Mouse (Mus musculus) ES-E14 (cell line): Measurements from ENCODE around the gene Sucnr1. TPM values are rescaled to one million over a fixed set of nuclear protein-coding genes. Genes with fewer than 3 reads are reported as not detected.

ENCODE experiments used
- DNase-seq: peaks from one replicate; pipeline ENCODE4 v3.0.0-alpha.2; 2013; ENCODE audit warnings: low read depth, low spot score
- H3K27ac ChIP-seq: 2 replicates; pipeline ENCODE4 v1.5.1; 2012; ENCODE audit warnings: low read depth, mild to moderate bottlenecking, low read length, moderate library complexity, mixed read lengths; ENCODE audit not compliant: poor library complexity, insufficient read depth, severe bottlenecking
- H3K36me3 ChIP-seq: 2 replicates; pipeline ENCODE4 v1.6.1; 2012; ENCODE audit warnings: mild to moderate bottlenecking, low read length, moderate library complexity, mixed read lengths; ENCODE audit not compliant: control insufficient read depth, poor library complexity, insufficient read depth, severe bottlenecking
- H3K4me1 ChIP-seq, 2 experiments: fragments of 150-350 bp in 1 of 2; sonication (generic) in 1 of 2; 2 replicates each; pipeline ENCODE4 v1.6.1; 2012; ENCODE audit warnings: low read length in 2 of 2, mild to moderate bottlenecking in 1 of 2, mixed read lengths in 1 of 2; ENCODE audit not compliant: control insufficient read depth in 2 of 2, insufficient read depth in 2 of 2, poor library complexity in 1 of 2
- H3K4me3 ChIP-seq, 2 experiments: fragments of 150-350 bp in 1 of 2; sonication (generic) in 1 of 2; 2 replicates each; pipeline ENCODE4 v1.5.1; 2012; ENCODE audit warnings: low read length in 2 of 2, low read depth in 1 of 2, mild to moderate bottlenecking in 1 of 2, mixed read lengths in 1 of 2; ENCODE audit not compliant: insufficient read depth in 1 of 2, poor library complexity in 1 of 2, severe bottlenecking in 1 of 2
- H3K9ac ChIP-seq: 2 replicates; pipeline ENCODE4 v1.6.1; 2012; ENCODE audit warnings: low read depth, mild to moderate bottlenecking, low read length, mixed read lengths; ENCODE audit not compliant: poor library complexity, insufficient read depth, severe bottlenecking
- H3K9me3 ChIP-seq: fragments of 150-350 bp; sonication (generic); 2 replicates; pipeline ENCODE4 v1.6.1; 2012; ENCODE audit warnings: low read depth, mild to moderate bottlenecking, low read length; ENCODE audit not compliant: control insufficient read depth, insufficient read depth
- CHD2 ChIP-seq: IDR thresholded peaks from 2 replicates; pipeline ENCODE4 v1.6.1; 2014; ENCODE audit warnings: mild to moderate bottlenecking, low read depth, low read length, inconsistent platforms
- HCFC1 ChIP-seq: IDR thresholded peaks from 2 replicates; pipeline ENCODE4 v1.6.1; 2012; ENCODE audit warnings: low read length, inconsistent platforms, borderline replicate concordance; ENCODE audit not compliant: insufficient read depth
- MAFK ChIP-seq: IDR thresholded peaks from 2 replicates; pipeline ENCODE4 v1.6.1; 2014; ENCODE audit warnings: mild to moderate bottlenecking, low read depth, low read length, inconsistent platforms; ENCODE audit not compliant: insufficient read depth
- ZC3H11A ChIP-seq: IDR thresholded peaks from 2 replicates; pipeline ENCODE4 v1.6.1; 2012; ENCODE audit warnings: low read depth, mild to moderate bottlenecking, inconsistent platforms, low read length, borderline replicate concordance
- ZNF384 ChIP-seq: IDR thresholded peaks from 2 replicates; pipeline ENCODE4 v1.6.1; 2012; ENCODE audit warnings: low read depth, low read length, inconsistent platforms
- in situ Hi-C, 2 experiments: fragments of 600-800 bp; cut with MboI; formaldehyde crosslinking; loops; one replicate each; pipeline ENCODE4 v1.15.1; 2025; ENCODE audit warnings: low sequenced_read_pairs in 2 of 2, inconsistent platforms in 1 of 2; ENCODE audit not compliant: unreplicated experiment in 2 of 2
- total RNA-seq: library from RNA; depleted of rRNA; stranded (reverse); fragments of 300-350 nt; gene quantifications from 2 replicates; pipeline ENCODE4 v1.2.3, GENCODE M21; 2012

Gene Sucnr1
- total RNA-seq, 1 experiment, result not detected

GRCm38 (mm10) chr3:60082746-60083145, 1.1 kb downstream of the Sucnr1 start:
- H3K9me3 ChIP-seq, result no peaks in the 10 kb centered on the region

GRCm38 (mm10) chr3:60085729-60086128, 4.1 kb downstream of the Sucnr1 start:
- DNase-seq, result no peak
- Histone ChIP-seq H3K4me1 (no peaks in the 10 kb centered on the region), H3K9me3 (no peaks in the 10 kb centered on the region), H3K4me3 (no peak overlapping the region), H3K36me3 (no peaks in the 10 kb centered on the region), H3K27ac (no peak overlapping the region), H3K9ac (no peak overlapping the region)
- no peak for TF ChIP-seq CHD2
- no peak for TF ChIP-seq ZNF384
- TF ChIP-seq ZC3H11A, result no peak
- no peak for TF ChIP-seq MAFK
- no peak for TF ChIP-seq HCFC1
- in situ Hi-C loops, result no loop called here

More at GRCm38 (mm10) chr3:60082746-60083145, 1.1 kb downstream of the Sucnr1 start:
- DNase-seq, result no peak
- TF ChIP-seq MAFK, result no peak
- Histone ChIP-seq H3K4me1 (no peaks in the 10 kb centered on the region), H3K4me3 (no peak overlapping the region), H3K27ac (no peak overlapping the region), H3K9ac (no peak overlapping the region), H3K36me3 (no peaks in the 10 kb centered on the region)
- in situ Hi-C loops, result no loop called here

GRCm38 (mm10) chr3:60091321-60091720, 9.7 kb downstream of the Sucnr1 start:
- TF ChIP-seq ZNF384, result no peak
- TF ChIP-seq MAFK, result no peak
- TF ChIP-seq CHD2, result no peak
- no peaks in the 10 kb centered on the region for H3K4me1 ChIP-seq
- no peak overlapping the region for H3K4me3 ChIP-seq
- H3K27ac ChIP-seq, result no peak overlapping the region
- H3K36me3 ChIP-seq, result no peaks in the 10 kb centered on the region
- H3K9ac ChIP-seq, result no peak overlapping the region
- in situ Hi-C loops, result no loop called here
- no peaks in the 10 kb centered on the region for H3K9me3 ChIP-seq
- DNase-seq, result no peak

- H3K9ac ChIP-seq, result no peak overlapping the region
- DNase-seq, result no peak
- in situ Hi-C loops, result no loop called here
- no peak overlapping the region for H3K4me3 ChIP-seq
- H3K27ac ChIP-seq, result no peak overlapping the region
- H3K36me3 ChIP-seq, result no peaks in the 10 kb centered on the region
- no peaks in the 10 kb centered on the region for H3K4me1 ChIP-seq
- TF ChIP-seq CHD2 (no peak), ZC3H11A (no peak), HCFC1 (no peak), MAFK (no peak), ZNF384 (no peak)
- no peaks in the 10 kb centered on the region for H3K9me3 ChIP-seq
Measured at GRCm38 (mm10) chr3:60094386-60095156, 12.9 kb downstream of the Sucnr1 start.

GRCm38 (mm10) chr3:60096941-60097340, 15.3 kb downstream of the Sucnr1 start:
- no peaks in the 10 kb centered on the region for H3K4me1 ChIP-seq
- no peak overlapping the region for H3K4me3 ChIP-seq
- H3K27ac ChIP-seq, result no peak overlapping the region
- in situ Hi-C loops, result no loop called here
- TF ChIP-seq HCFC1, result no peak
- no peak for TF ChIP-seq MAFK
- no peak for TF ChIP-seq ZC3H11A
- no peak for TF ChIP-seq CHD2
- TF ChIP-seq ZNF384, result no peak
- H3K9ac ChIP-seq, result no peak overlapping the region
- no peak for DNase-seq
- no peaks in the 10 kb centered on the region for H3K9me3 ChIP-seq
- H3K36me3 ChIP-seq, result no peaks in the 10 kb centered on the region
